Mouse (Mus musculus) olfactory bulb, adult 2 months (tissue): ENCODE data around the gene Arhgap10.

ENCODE experiments used
- CTCF ChIP-seq: fragments of 200-500 bp; IDR thresholded peaks from 2 replicates; pipeline ENCODE4 v1.5.1; 2012; ENCODE audit warnings: low read depth, mild to moderate bottlenecking, low read length, moderate library complexity; ENCODE audit not compliant: insufficient read depth
- POLR2A ChIP-seq: fragments of 200-500 bp; IDR thresholded peaks from 2 replicates; pipeline ENCODE4 v1.6.1; 2012; ENCODE audit warnings: mild to moderate bottlenecking, low read depth, low read length, moderate library complexity; ENCODE audit not compliant: insufficient read depth

- no peak for TF ChIP-seq CTCF
- TF ChIP-seq POLR2A, result no peak
Measured at GRCm38 (mm10) chr8:77327326-77327725, 190.4 kb downstream of the Arhgap10 start.
